Mouse (Mus musculus) myocyte (in vitro differentiated cells): ENCODE results near the gene Slc22a23.

Experiments used
- CEBPB ChIP-seq: IDR thresholded peaks from 2 replicates; pipeline ENCODE4 v1.6.1; 2011; ENCODE audit warnings: mild to moderate bottlenecking, moderate library complexity; ENCODE audit not compliant: poor library complexity, insufficient read depth, severe bottlenecking
- E2F4 ChIP-seq: IDR thresholded peaks from one replicate; pipeline ENCODE4 v1.6.1; 2011; ENCODE audit warnings: mild to moderate bottlenecking, control low read depth, moderate library complexity; ENCODE audit not compliant: insufficient read depth
- MAX ChIP-seq: IDR thresholded peaks from one replicate; pipeline ENCODE4 v1.6.1; 2011; ENCODE audit warnings: low read depth, mild to moderate bottlenecking, control low read depth
- MYOD1 ChIP-seq, 3 experiments: IDR thresholded peaks; one replicate each; pipeline ENCODE4 v1.6.1; 2011; ENCODE audit warnings: control low read depth in 2 of 3, low read depth in 2 of 3, mild to moderate bottlenecking in 2 of 3, moderate library complexity in 1 of 3; ENCODE audit not compliant: insufficient read length in 2 of 3, control insufficient read depth in 1 of 3
- MYOG ChIP-seq, 3 experiments: IDR thresholded peaks; one replicate each; pipeline ENCODE4 v1.6.1; 2011; ENCODE audit warnings: control low read depth in 2 of 3, low read depth in 2 of 3, mild to moderate bottlenecking in 2 of 3; ENCODE audit not compliant: insufficient read length in 2 of 3, control insufficient read depth in 1 of 3, insufficient read depth in 1 of 3
- POLR2A ChIP-seq: IDR thresholded peaks from one replicate; pipeline ENCODE4 v1.6.1; 2011; ENCODE audit warnings: low read depth, mild to moderate bottlenecking, control low read depth, moderate library complexity; ENCODE audit not compliant: insufficient read length
- REST ChIP-seq: IDR thresholded peaks from one replicate; pipeline ENCODE4 v1.6.1; 2011; ENCODE audit warnings: mild to moderate bottlenecking, control low read depth, moderate library complexity; ENCODE audit not compliant: insufficient read depth, insufficient read length
- TCF12 ChIP-seq: IDR thresholded peaks from one replicate; pipeline ENCODE4 v1.6.1; 2011; ENCODE audit warnings: mild to moderate bottlenecking, control low read depth; ENCODE audit not compliant: poor library complexity, insufficient read depth, severe bottlenecking
- TCF3 ChIP-seq: IDR thresholded peaks from one replicate; pipeline ENCODE4 v1.6.1; 2011; ENCODE audit warnings: low read depth, control low read depth; ENCODE audit not compliant: insufficient read length
- USF1 ChIP-seq: IDR thresholded peaks from one replicate; pipeline ENCODE4 v1.6.1; 2011; ENCODE audit warnings: low read depth, mild to moderate bottlenecking, control low read depth, moderate library complexity

- TF ChIP-seq USF1 (no peak), POLR2A (no peak), E2F4 (no peak), CEBPB (no peak), TCF3 (no peak), TCF12 (no peak), MYOD1 (IDR thresholded peaks at IDR 0.05; ENCODE audit: control insufficient read depth in 1 of 3, insufficient read length in 2 of 3, low read depth in 2 of 3) (no peak), MAX (no peak), REST (no peak), MYOG (IDR thresholded peaks at IDR 0.05; ENCODE audit: control insufficient read depth in 1 of 3, insufficient read depth in 1 of 3, insufficient read length in 2 of 3, low read depth in 2 of 3) (no peak)
Measured at GRCm38 (mm10) chr13:34132875-34133274, 212.1 kb downstream of the Slc22a23 start.
